In the genomic region with DNA sequence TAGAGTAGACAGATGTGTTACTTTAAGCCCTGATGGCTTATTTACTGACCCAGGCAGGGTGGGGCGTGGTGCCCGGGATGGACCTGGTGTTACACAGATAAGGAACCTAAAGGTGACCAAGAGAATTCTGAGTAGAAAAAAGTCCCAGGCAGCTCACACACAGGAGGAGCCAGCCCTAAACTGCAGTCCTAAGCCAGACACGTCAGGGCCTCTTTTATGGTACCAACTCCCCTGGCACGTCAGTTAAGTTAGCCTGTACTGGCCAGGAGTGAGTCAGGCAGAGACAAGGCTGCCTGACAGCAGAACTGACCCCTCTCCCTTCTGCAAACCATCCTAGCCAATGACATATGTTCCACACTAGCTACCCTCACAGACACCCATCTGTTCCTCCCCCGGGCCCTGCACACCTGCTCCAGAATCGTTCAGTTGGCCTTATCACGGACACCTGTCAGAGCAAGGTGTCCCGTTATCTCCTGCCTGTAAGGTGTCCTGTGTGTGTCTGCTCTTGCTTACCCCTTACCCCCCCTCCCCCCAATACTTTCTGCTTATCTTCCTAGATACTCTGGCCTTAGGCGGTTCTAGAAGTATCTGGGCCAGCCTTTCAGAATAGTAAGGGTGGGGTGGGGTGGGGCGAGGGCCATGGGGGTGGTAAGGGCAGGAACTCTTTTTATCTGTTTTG, we compare ENCODE assay signal across 8 mouse cellular contexts.
DNase-seq lines count a peak whose midpoint lies in the region; ATAC-seq and TF ChIP-seq lines count a peak whose summit lies in the region.

No protein-coding gene starts in this region.

- TF ChIP-seq CTCF in G1E (IDR thresholded peaks at IDR 0.05; ENCODE audit: low read depth, low read length) = no peak

- H3K27me3 ChIP-seq in heart, embryonic 14.5 days (ENCODE audit: control insufficient read depth, insufficient read depth, low read length) = no peaks in the 10 kb centered on the region
- H3K27me3 ChIP-seq in G1E (ENCODE audit: insufficient read depth, low read length) = no peaks in the 10 kb centered on the region

- peaks cover 22 to 31% of the 10 kb centered on the region in 2 experiments for H3K4me1 ChIP-seq in heart, embryonic 14.5 days (ENCODE audit: control insufficient read depth in 2 of 2, insufficient read depth in 2 of 2, low read length in 2 of 2)
- peaks cover 95% of the 10 kb centered on the region for H3K4me1 ChIP-seq in G1E (ENCODE audit: insufficient read depth, low read depth, low read length)

- no peak overlapping the region for H3K9ac ChIP-seq in heart, embryonic 14.5 days (ENCODE audit: low read length)

- H3K4me2 ChIP-seq in heart, embryonic 14.5 days (ENCODE audit: low read length) = no peak overlapping the region

- no peak overlapping the region; a peak in 1 of 4 replicates for H3K27ac ChIP-seq in heart, embryonic 14.5 days (replicated peaks in 1 of 2; ENCODE audit: control insufficient read depth in 1 of 2, insufficient read depth in 1 of 2, low read depth in 2 of 2, low read length in 2 of 2)

- ATAC-seq in heart, embryonic 14.5 days (ENCODE audit: insufficient number of reproducible peaks, insufficient read depth, low FRiP score, low read depth) = 0 out of 2 replicates have a peak, but pooled peaks have one; percentile 2
- peak; percentile 59 for ATAC-seq in G1E (ENCODE audit: extremely low read depth, insufficient number of reproducible peaks, low FRiP score, poor library complexity, severe bottlenecking)
- ATAC-seq in hematopoietic stem cell, adult 5-6 weeks (replicated peaks in 1 of 2; ENCODE audit: insufficient read depth in 1 of 2, low FRiP score in 2 of 2, low TSS enrichment in 1 of 2, low read depth in 1 of 2, poor library complexity in 2 of 2, severe bottlenecking in 2 of 2) = peak; percentile 3 to 34; a peak in 1 of 4 replicates
- peak; percentile 61 for ATAC-seq in megakaryocyte progenitor cell, adult 5-6 weeks (replicated peaks; ENCODE audit: poor library complexity)
- ATAC-seq in inflammation-experienced regulatory T-cells, adult 6 months = no peak

- no peak for DNase-seq in heart, postnatal 36 days
- DNase-seq in G1E (ENCODE audit: low spot score) = peak; percentile 74
- no peak for DNase-seq in B cell, adult 2 months
- DNase-seq in adrenal gland, adult 8-10 months = no peak

- intact Hi-C loops in heart, postnatal 36 days (cut with DNase I) = no loop called here

- no peak overlapping the region for H3K4me3 ChIP-seq in heart, embryonic 14.5 days (ENCODE audit: control insufficient read depth in 1 of 2, insufficient read depth in 1 of 2, low read depth in 1 of 2, low read length in 2 of 2)
- H3K4me3 ChIP-seq in G1E (ENCODE audit: low read depth, low read length) = peak overlapping the region; percentile 54; the same call in 1 of the 2 replicates

- H3K36me3 ChIP-seq in heart, embryonic 14.5 days (ENCODE audit: control insufficient read depth, insufficient read depth, low read length) = no peaks in the 10 kb centered on the region
- H3K36me3 ChIP-seq in G1E (replicated peaks) = peaks cover 43% of the 10 kb centered on the region

- H3K9me3 ChIP-seq in heart, embryonic 14.5 days (ENCODE audit: control insufficient read depth, low read length) = no peaks in the 10 kb centered on the region
- H3K9me3 ChIP-seq in G1E (replicated peaks) = no peaks in the 10 kb centered on the region

- WGBS in heart, embryonic 14.5 days = 34% methylated on average over 10 of the region's 10 CpGs
